Mouse (Mus musculus) fat pad, adult 2 months (tissue): Measurements from ENCODE around the gene Nectin3.

Experiments used
- DNase-seq: peaks from one replicate; pipeline ENCODE4 v3.0.0-alpha.2; 2011; ENCODE audit warnings: low read depth, low spot score; ENCODE audit errors: extremely low read depth

Nectin3 gene

GRCm38 (mm10) chr16:46498421-46498789 is at the start of gene Nectin3:
Gene Nectin3, minus strand, starts transcription at chr16:46498525.
- no peak for DNase-seq

- no peak for DNase-seq
Measured at GRCm38 (mm10) chr16:46538092-46538491, 39.8 kb upstream of the Nectin3 start.

GRCm38 (mm10) chr16:46532465-46533254 is 34.3 kb upstream of the Nectin3 start:
- no peak for DNase-seq

- no peak for DNase-seq
Measured at GRCm38 (mm10) chr16:46531023-46531422, 32.7 kb upstream of the Nectin3 start.

GRCm38 (mm10) chr16:46520885-46521417 is 22.6 kb upstream of the Nectin3 start:
- no peak for DNase-seq

GRCm38 (mm10) chr16:46519606-46520005 is 21.3 kb upstream of the Nectin3 start:
- DNase-seq: no peak

- DNase-seq: no peak
Measured at GRCm38 (mm10) chr16:46507944-46508333, 9.6 kb upstream of the Nectin3 start.

GRCm38 (mm10) chr16:46507260-46507943 is 9.1 kb upstream of the Nectin3 start:
- DNase-seq: no peak

GRCm38 (mm10) chr16:46504006-46504405 is 5.7 kb upstream of the Nectin3 start:
- no peak for DNase-seq

GRCm38 (mm10) chr16:46502311-46502710 is 4.0 kb upstream of the Nectin3 start:
- DNase-seq: no peak

- no peak for DNase-seq
Measured at GRCm38 (mm10) chr16:46500759-46501158, 2.4 kb upstream of the Nectin3 start.

- DNase-seq: no peak
Measured at GRCm38 (mm10) chr16:46497686-46498420, 472 bp downstream of the Nectin3 start.

GRCm38 (mm10) chr16:46496889-46497685 is 1.2 kb downstream of the Nectin3 start:
- DNase-seq: no peak

GRCm38 (mm10) chr16:46496031-46496868 is 2.1 kb downstream of the Nectin3 start:
- no peak for DNase-seq

- no peak for DNase-seq
Measured at GRCm38 (mm10) chr16:46495201-46495600, 3.1 kb downstream of the Nectin3 start.

- DNase-seq: no peak
Measured at GRCm38 (mm10) chr16:46487436-46488097, 10.8 kb downstream of the Nectin3 start.

GRCm38 (mm10) chr16:46477336-46477735 is 21.0 kb downstream of the Nectin3 start:
- no peak for DNase-seq

- DNase-seq: no peak
Measured at GRCm38 (mm10) chr16:46451421-46451820, 46.9 kb downstream of the Nectin3 start.

- DNase-seq: no peak
Measured at GRCm38 (mm10) chr16:46449013-46449412, 49.3 kb downstream of the Nectin3 start.
